Comparison of ENCODE assay signal across 12 mouse cellular contexts in the genomic region with DNA sequence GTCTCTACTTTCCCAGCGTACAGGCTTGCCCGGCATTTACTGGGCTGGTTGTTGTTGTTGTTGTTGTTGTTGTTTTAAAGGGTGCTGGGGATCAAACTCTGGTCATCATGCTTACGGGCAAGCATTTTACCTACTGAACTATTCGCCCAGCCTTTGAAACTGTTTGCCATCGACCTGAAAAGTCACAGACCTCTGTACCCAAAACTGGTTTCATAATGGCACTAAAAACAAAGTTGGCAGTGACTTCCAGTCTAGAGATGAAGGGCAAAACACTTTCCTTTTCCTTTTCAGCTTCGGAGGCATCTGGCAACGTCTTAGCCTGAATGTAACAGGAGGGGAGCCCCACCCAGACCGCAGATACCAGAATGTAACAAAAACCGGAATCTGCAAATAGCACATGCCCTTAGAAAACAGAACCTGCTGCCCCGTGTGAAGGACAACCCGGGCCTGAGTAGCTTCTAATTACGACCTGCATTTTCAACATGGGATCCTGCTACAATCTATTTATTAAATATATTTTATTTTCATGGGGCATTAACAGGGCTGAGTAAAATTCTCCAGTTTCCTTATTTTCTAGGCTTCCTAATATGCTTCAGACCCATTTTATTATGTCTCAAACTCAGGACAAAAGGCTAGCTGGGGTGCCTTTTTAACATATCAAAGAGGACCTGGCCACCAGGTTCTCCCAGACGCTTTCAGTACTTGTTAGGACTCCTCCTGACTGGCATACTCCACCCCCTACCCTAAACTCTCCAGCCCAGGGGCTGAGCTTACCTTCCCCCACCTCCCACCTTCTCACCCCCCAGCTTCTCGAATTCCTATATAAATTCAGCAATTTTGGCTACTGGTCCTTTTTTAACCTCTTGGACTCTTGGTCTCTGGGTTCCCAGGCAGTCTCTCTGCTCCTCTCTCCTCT. TPM values are rescaled to one million over a fixed set of nuclear protein-coding genes. Genes with fewer than 3 reads are reported as not detected.
A peak's percentile ranks its signal among the peaks of the same experiment; 100 is the strongest.
DNase-seq lines count a peak whose midpoint lies in the region; ATAC-seq and TF ChIP-seq lines count a peak whose summit lies in the region.
"Had no signal": no experiment of that assay in that cellular context is flagged by ENCODE, and none has a peak within 500 bp of the region (broad histone marks: within the 10 kb centered on the region; RNA-seq: fewer than 3 reads in every experiment).

No protein-coding gene starts in this region.

- peak; percentile 78 for TF ChIP-seq EP300 in ES-Bruce4 (IDR thresholded peaks at IDR 0.05; ENCODE audit: insufficient read depth, low read depth, low read length)

- no peak overlapping the region for H3K4me3 ChIP-seq in ES-Bruce4 (ENCODE audit: low read depth, low read length)
- H3K4me3 ChIP-seq in myocyte: no peak overlapping the region
- H3K4me3 ChIP-seq in forebrain, embryonic 15.5 days: no peak overlapping the region
- H3K4me3 ChIP-seq in midbrain, embryonic 15.5 days: no peak overlapping the region
- H3K4me3 ChIP-seq: midbrain, embryonic 12.5 days had no signal

- peak; percentile 9 for ATAC-seq in inflammation-experienced regulatory T-cells, adult 6 months
- ATAC-seq in forebrain, embryonic 15.5 days (replicated peaks): no peak
- no peak for ATAC-seq in midbrain, embryonic 15.5 days (replicated peaks)

- no peaks in the 10 kb centered on the region for H3K9me3 ChIP-seq in ES-Bruce4 (replicated peaks; ENCODE audit: control insufficient read depth, insufficient read depth, low read length, poor library complexity, severe bottlenecking)
- H3K9me3 ChIP-seq in forebrain, embryonic 15.5 days: no peaks in the 10 kb centered on the region
- no peaks in the 10 kb centered on the region for H3K9me3 ChIP-seq in midbrain, embryonic 15.5 days
- H3K9me3 ChIP-seq: midbrain, embryonic 12.5 days had no signal

- peak overlapping the region; percentile 96 for H3K27ac ChIP-seq in ES-Bruce4 (ENCODE audit: insufficient read depth, low read length)
- no peak overlapping the region for H3K27ac ChIP-seq in forebrain, embryonic 15.5 days (replicated peaks)
- H3K27ac ChIP-seq in midbrain, embryonic 15.5 days: no peak overlapping the region
- H3K27ac ChIP-seq: midbrain, embryonic 12.5 days had no signal

- 42% methylated on average over 14 of the region's 14 CpGs for WGBS in forebrain, embryonic 15.5 days
- WGBS in midbrain, embryonic 15.5 days: 45% methylated on average over 14 of the region's 14 CpGs

- H3K36me3 ChIP-seq in ES-Bruce4 (ENCODE audit: control insufficient read depth, insufficient read depth, low read length, poor library complexity, severe bottlenecking): no peaks in the 10 kb centered on the region
- no peaks in the 10 kb centered on the region for H3K36me3 ChIP-seq in myocyte (ENCODE audit: control insufficient read depth, insufficient read depth)
- H3K36me3 ChIP-seq in forebrain, embryonic 15.5 days: no peaks in the 10 kb centered on the region
- H3K36me3 ChIP-seq in midbrain, embryonic 15.5 days (replicated peaks): no peaks in the 10 kb centered on the region
- H3K36me3 ChIP-seq: midbrain, embryonic 12.5 days had no signal

- DNase-seq in B cell, adult 2 months: peak; percentile 27 to 42
- no peak for DNase-seq in cerebellum, adult 9-11 months
- DNase-seq: adrenal gland, postnatal 14 days; layer of hippocampus, postnatal 36 days had no signal

- peak overlapping the region; percentile 49 for H3K9ac ChIP-seq in ES-Bruce4 (ENCODE audit: low read depth, poor library complexity, severe bottlenecking)
- no peak overlapping the region for H3K9ac ChIP-seq in forebrain, embryonic 15.5 days (replicated peaks)
- no peak overlapping the region for H3K9ac ChIP-seq in midbrain, embryonic 15.5 days
- H3K9ac ChIP-seq: midbrain, embryonic 12.5 days had no signal

- no peak for TF ChIP-seq CTCF in ES-Bruce4 (IDR thresholded peaks at IDR 0.05; ENCODE audit: low read depth, low read length)

- no peak overlapping the region for H3ac ChIP-seq in myocyte (ENCODE audit: control insufficient read depth, insufficient read length)

- H3K4me1 ChIP-seq in ES-Bruce4 (ENCODE audit: control insufficient read depth, insufficient read depth, low read length): peaks cover 7% of the 10 kb centered on the region
- peaks cover 4% of the 10 kb centered on the region for H3K4me1 ChIP-seq in forebrain, embryonic 15.5 days
- peaks cover 1% of the 10 kb centered on the region for H3K4me1 ChIP-seq in midbrain, embryonic 15.5 days

- H3K4me2 ChIP-seq in myocyte (ENCODE audit: low read depth): peak overlapping the region; percentile 16
- H3K4me2 ChIP-seq in forebrain, embryonic 15.5 days (replicated peaks): no peak overlapping the region
- H3K4me2 ChIP-seq in midbrain, embryonic 15.5 days: no peak overlapping the region
- H3K4me2 ChIP-seq: midbrain, embryonic 12.5 days had no signal

- peaks cover 5% of the 10 kb centered on the region for H3K79me2 ChIP-seq in myocyte (ENCODE audit: control insufficient read depth, insufficient read depth)

- H3K27me3 ChIP-seq in ES-Bruce4 (ENCODE audit: control insufficient read depth, insufficient read depth, low read length, poor library complexity, severe bottlenecking) (no peaks in the 10 kb centered on the region), myocyte (ENCODE audit: control insufficient read depth, insufficient read depth, insufficient read length) (peaks cover 5% of the 10 kb centered on the region)
- peaks cover 17% of the 10 kb centered on the region; the same call in 1 of the 2 replicates for H3K27me3 ChIP-seq in forebrain, embryonic 15.5 days
- no peaks in the 10 kb centered on the region; the same call in 1 of the 2 replicates for H3K27me3 ChIP-seq in midbrain, embryonic 15.5 days (replicated peaks)

- TF ChIP-seq POLR2A in ES-Bruce4 (IDR thresholded peaks at IDR 0.05; ENCODE audit: insufficient read depth, low read length) (no peak), myocyte (IDR thresholded peaks at IDR 0.05; ENCODE audit: insufficient read length, low read depth) (no peak)

TF ChIP-seq in myocyte, 11 proteins besides CTCF, POLR2A, EP300 and RAD21:
- TF ChIP-seq SRF (IDR thresholded peaks at IDR 0.05; ENCODE audit: control insufficient read depth, insufficient read length, low read depth) (no peak), MYOD1 (IDR thresholded peaks at IDR 0.05; ENCODE audit: control insufficient read depth in 1 of 3, insufficient read length in 2 of 3, low read depth in 2 of 3) (no peak), USF1 (IDR thresholded peaks at IDR 0.05; ENCODE audit: low read depth) (no peak), REST (IDR thresholded peaks at IDR 0.05; ENCODE audit: insufficient read depth, insufficient read length) (no peak), TCF3 (IDR thresholded peaks at IDR 0.05; ENCODE audit: insufficient read length, low read depth) (no peak), CEBPB (IDR thresholded peaks at IDR 0.05; ENCODE audit: insufficient read depth, poor library complexity, severe bottlenecking) (no peak)

RNA-seq across cellular contexts. Expression of a gene that starts 3.9 kb away (rescaled TPM):
- polyA plus RNA-seq in ES-Bruce4 (2011; ENCODE audit: insufficient read depth, insufficient read length, low read depth, missing spikeins) (81.6 and 87.1 TPM in 2 replicates), myocyte (2012; fragmentation: generic; extraction: Trizol) (27.8 TPM)
- 10 to 100 TPM; 10.9 to 14.3 (median 11.7) TPM for polyA plus RNA-seq in inflammation-experienced regulatory T-cells, adult 6 months (2017; shearing (Covaris generic))
- polyA plus RNA-seq in forebrain, embryonic 15.5 days (2015; fragmentation: Nextera tagmentation; extraction: Ambion mirVana): 147 and 160 TPM in 2 replicates
- polyA plus RNA-seq in midbrain, embryonic 15.5 days (2015; fragmentation: Nextera tagmentation; extraction: Ambion mirVana): 213 and 222 TPM in 2 replicates

RNA-seq across cellular contexts. Expression of a gene that starts 50.5 kb away (rescaled TPM):
- polyA plus RNA-seq in ES-Bruce4 (2011; ENCODE audit: insufficient read depth, insufficient read length, low read depth, missing spikeins): 0.12 and 0.36 TPM in 2 replicates
- polyA plus RNA-seq in inflammation-experienced regulatory T-cells, adult 6 months (2017; shearing (Covaris generic)): under 1 TPM in 1 of 3 experiments, not detected in 2; 0.05 TPM
- polyA plus RNA-seq in myocyte (2012; fragmentation: generic; extraction: Trizol): 0.36 TPM
- polyA plus RNA-seq in forebrain, embryonic 15.5 days (2015; fragmentation: Nextera tagmentation; extraction: Ambion mirVana): 2.9 and 3.1 TPM in 2 replicates
- polyA plus RNA-seq in midbrain, embryonic 15.5 days (2015; fragmentation: Nextera tagmentation; extraction: Ambion mirVana): 3.1 and 3.6 TPM in 2 replicates

RNA-seq across cellular contexts. Expression of a gene that starts 51.7 kb away (rescaled TPM):
- polyA plus RNA-seq in ES-Bruce4 (2011; ENCODE audit: insufficient read depth, insufficient read length, low read depth, missing spikeins): not detected in 2 replicates
- polyA plus RNA-seq in inflammation-experienced regulatory T-cells, adult 6 months (2017; shearing (Covaris generic)): not detected
- polyA plus RNA-seq in myocyte (2012; fragmentation: generic; extraction: Trizol): not detected
- 0.18 and 0.34 TPM in 2 replicates for polyA plus RNA-seq in forebrain, embryonic 15.5 days (2015; fragmentation: Nextera tagmentation; extraction: Ambion mirVana)
- 0.17 and 0.38 TPM in 2 replicates for polyA plus RNA-seq in midbrain, embryonic 15.5 days (2015; fragmentation: Nextera tagmentation; extraction: Ambion mirVana)
- polyA plus RNA-seq: embryonic facial prominence, embryonic 11.5 days; hindbrain, embryonic 11.5 days; midbrain, embryonic 12.5 days had no signal
